Comparison of ENCODE assay signal across 6 mouse cellular contexts in the genomic region with DNA sequence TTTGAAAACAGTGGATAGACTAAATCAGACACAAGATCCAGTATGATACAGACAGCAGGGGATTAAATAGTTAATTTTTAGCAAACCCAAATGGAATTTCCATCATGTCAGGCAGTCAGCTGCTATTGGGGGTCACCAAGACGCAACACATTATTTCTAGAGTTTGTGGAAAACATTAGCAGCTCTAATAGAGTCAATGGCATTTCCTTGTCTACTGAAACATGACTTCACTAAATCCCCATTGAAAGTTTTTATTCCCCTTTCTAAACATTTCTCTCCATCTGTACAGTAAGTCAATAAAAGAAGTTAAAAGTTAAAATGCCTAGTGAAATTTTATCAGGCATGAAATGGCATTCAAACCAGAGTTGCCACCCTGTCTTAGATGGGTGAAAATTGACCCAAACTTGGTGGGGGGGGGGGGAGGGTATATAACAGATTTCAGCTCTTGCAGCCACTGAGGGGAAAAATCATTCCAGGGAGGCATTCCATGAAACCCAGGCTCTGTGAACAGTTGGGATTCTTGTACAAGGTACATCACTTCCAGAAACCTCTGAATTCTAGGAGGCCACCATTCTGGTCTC.
DNase-seq lines count a peak whose midpoint lies in the region; ATAC-seq and TF ChIP-seq lines count a peak whose summit lies in the region.
"Not testable (repeated sequence)": the region's sequence is repeated elsewhere in the genome, so short reads cannot be mapped to it uniquely, and the experiment has no call there.

No protein-coding gene starts in this region.

- not testable (repeated sequence) for H3K27me3 ChIP-seq in CH12.LX (replicated peaks); intestine, embryonic 15.5 days (replicated peaks); kidney, embryonic 15.5 days; kidney, postnatal 0 days (ENCODE audit: insufficient read depth, low read length); limb, embryonic 13.5 days; limb, embryonic 15.5 days

- not testable (repeated sequence) for TF ChIP-seq POLR2A in CH12.LX (IDR thresholded peaks at IDR 0.05; ENCODE audit: low read depth, low read length)

- in situ Hi-C loops in CH12.LX (cut with MboI; ENCODE audit: low pct_ligation_motif_present, low pct_unique_long_range_greater_than_20kb, low sequenced_read_pairs) = loop anchor here (25.0 kb wide), 1 partner anchor 177 kb away; no protein-coding TSS in a partner anchor

- WGBS in intestine, embryonic 15.5 days = 40% methylated on average over 1 of the region's 1 CpGs
- 8% methylated on average over 1 of the region's 1 CpGs for WGBS in kidney, embryonic 15.5 days
- 17% methylated on average over 1 of the region's 1 CpGs for WGBS in kidney, postnatal 0 days
- 19% methylated on average over 1 of the region's 1 CpGs for WGBS in limb, embryonic 13.5 days
- 19% methylated on average over 1 of the region's 1 CpGs for WGBS in limb, embryonic 15.5 days

- ATAC-seq in intestine, embryonic 15.5 days = 0 out of 2 replicates have a peak, but pooled peaks have one; percentile 6
- ATAC-seq in kidney, embryonic 15.5 days (replicated peaks; ENCODE audit: low FRiP score) = peak; percentile 54
- ATAC-seq in kidney, postnatal 0 days (replicated peaks; ENCODE audit: low FRiP score, low read depth) = 0 out of 2 replicates have a peak, but pooled peaks have one; percentile 17
- ATAC-seq in limb, embryonic 13.5 days (ENCODE audit: low FRiP score, low read depth) = peak; percentile 90
- ATAC-seq in limb, embryonic 15.5 days (ENCODE audit: insufficient number of reproducible peaks, low FRiP score, low TSS enrichment, low read depth) = not testable (repeated sequence)

- H3K9me3 ChIP-seq in CH12.LX (replicated peaks; ENCODE audit: low read length); intestine, embryonic 15.5 days; kidney, embryonic 15.5 days (replicated peaks); kidney, postnatal 0 days (replicated peaks; ENCODE audit: low read length); limb, embryonic 13.5 days; limb, embryonic 15.5 days: not testable (repeated sequence)

- H3K4me3 ChIP-seq in CH12.LX (replicated peaks in 1 of 3; ENCODE audit: low read depth in 2 of 3, low read length in 2 of 3, poor library complexity in 1 of 3); intestine, embryonic 15.5 days (replicated peaks); kidney, embryonic 15.5 days (replicated peaks); kidney, postnatal 0 days (replicated peaks; ENCODE audit: low read depth, low read length); limb, embryonic 13.5 days; limb, embryonic 15.5 days: not testable (repeated sequence)

- not testable (repeated sequence) for TF ChIP-seq RAD21 in CH12.LX (IDR thresholded peaks at IDR 0.05; ENCODE audit: low read depth, low read length)

- TF ChIP-seq CTCF in CH12.LX (conservative IDR thresholded peaks at IDR 0.05 in 1 of 2, IDR thresholded peaks at IDR 0.05 in 1 of 2; ENCODE audit: low read depth in 2 of 2, low read length in 2 of 2); kidney, postnatal 0 days (IDR thresholded peaks at IDR 0.05; ENCODE audit: low read depth): not testable (repeated sequence)

- H3K9ac ChIP-seq in CH12.LX (ENCODE audit: insufficient read depth, low read depth); intestine, embryonic 15.5 days; kidney, embryonic 15.5 days; kidney, postnatal 0 days (ENCODE audit: low read depth, low read length); limb, embryonic 13.5 days; limb, embryonic 15.5 days: not testable (repeated sequence)

- DNase-seq in CH12.LX (ENCODE audit: extremely low read depth) = not testable (repeated sequence)
- peak; percentile 56 for DNase-seq in kidney, postnatal 0 days (ENCODE audit: low spot score)

- not testable (repeated sequence) for TF ChIP-seq EP300 in CH12.LX (IDR thresholded peaks at IDR 0.05; ENCODE audit: low read length)

- dilution Hi-C loops in CH12.LX (cut with MboI; ENCODE audit: extremely low pct_ligation_motif_present, extremely low pct_unique_long_range_greater_than_20kb, low sequenced_read_pairs) = not testable (repeated sequence)

- not testable (repeated sequence) for H3K27ac ChIP-seq in CH12.LX (ENCODE audit: insufficient read depth, low read depth); intestine, embryonic 15.5 days
- peak overlapping the region; percentile 82 for H3K27ac ChIP-seq in kidney, embryonic 15.5 days
- H3K27ac ChIP-seq in kidney, postnatal 0 days = peak overlapping the region; percentile 5; the same call in 1 of the 2 replicates
- H3K27ac ChIP-seq in limb, embryonic 13.5 days = peak overlapping the region; percentile 69; the same call in 1 of the 2 replicates
- peak overlapping the region; percentile 59; the same call in 1 of the 2 replicates for H3K27ac ChIP-seq in limb, embryonic 15.5 days

- H3K36me3 ChIP-seq in CH12.LX (replicated peaks in 1 of 2; ENCODE audit: control insufficient read depth in 1 of 2, insufficient read depth in 1 of 2, low read length in 1 of 2); intestine, embryonic 15.5 days; kidney, embryonic 15.5 days; kidney, postnatal 0 days (ENCODE audit: insufficient read depth, low read length); limb, embryonic 13.5 days; limb, embryonic 15.5 days: not testable (repeated sequence)

- H3K4me2 ChIP-seq in CH12.LX (ENCODE audit: insufficient read depth, low read depth, poor library complexity, severe bottlenecking); intestine, embryonic 15.5 days (replicated peaks); kidney, embryonic 15.5 days; kidney, postnatal 0 days (ENCODE audit: low read length); limb, embryonic 13.5 days (replicated peaks); limb, embryonic 15.5 days: not testable (repeated sequence)

- H3K4me1 ChIP-seq in CH12.LX (ENCODE audit: control insufficient read depth in 1 of 2, insufficient read depth in 2 of 2) = peaks cover 7 to 27% of the 10 kb centered on the region in 2 experiments; a peak in 2 of 4 replicates
- not testable (repeated sequence) for H3K4me1 ChIP-seq in intestine, embryonic 15.5 days (replicated peaks); kidney, postnatal 0 days (replicated peaks; ENCODE audit: insufficient read depth, low read length); limb, embryonic 13.5 days; limb, embryonic 15.5 days
- H3K4me1 ChIP-seq in kidney, embryonic 15.5 days = peaks cover 19% of the 10 kb centered on the region

- H3K79me2 ChIP-seq in CH12.LX (replicated peaks; ENCODE audit: control insufficient read depth, extremely low read depth, insufficient read depth, poor library complexity, severe bottlenecking) = not testable (repeated sequence)

TF ChIP-seq in CH12.LX, 34 proteins besides CTCF, POLR2A, EP300 and RAD21:
- 0 out of 2 replicates have a peak, but pooled peaks have one; percentile 18 for TF ChIP-seq ETS1 (conservative IDR thresholded peaks at IDR 0.05; ENCODE audit: low read depth, low read length)
